Mouse (Mus musculus) heart, postnatal 0 days (tissue): Measurements from ENCODE around the gene Nfix.

ENCODE experiments used
- CTCF ChIP-seq: IDR thresholded peaks from 2 replicates; pipeline ENCODE4 v1.5.1; 2016; ENCODE audit warnings: antibody characterized with exemption, control low read depth, low read depth
- EP300 ChIP-seq: IDR thresholded peaks from 2 replicates; pipeline ENCODE4 v1.6.1; 2016; ENCODE audit warnings: antibody characterized with exemption, low read depth

DNA sequence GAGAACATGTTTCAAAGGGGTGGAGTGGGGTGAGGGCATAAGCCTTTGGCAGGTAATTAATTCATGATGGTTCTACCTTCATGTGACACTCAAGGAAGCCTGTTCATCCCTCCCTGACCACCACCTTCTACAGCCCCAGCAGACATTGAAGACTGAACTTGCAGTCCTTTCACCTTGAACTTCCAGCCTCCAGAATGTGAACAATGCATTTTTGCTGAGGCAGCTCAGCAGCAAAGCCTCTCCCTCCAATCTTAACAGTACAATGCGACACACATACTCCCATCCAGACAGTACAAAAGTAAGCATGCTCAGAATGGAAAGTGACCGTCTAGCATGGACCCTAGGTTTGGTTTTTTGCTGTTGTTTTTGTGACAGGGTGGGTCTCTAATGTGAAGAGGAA lies 118.7 kb downstream of the Nfix start:
- TF ChIP-seq CTCF = no peak
- TF ChIP-seq EP300 = no peak
